Mouse (Mus musculus) embryonic facial prominence, embryonic 11.5 days (tissue): ENCODE results near the gene Cacna1c. TPM values are rescaled to one million over a fixed set of nuclear protein-coding genes. Genes with fewer than 3 reads are reported as not detected.
A peak's percentile ranks its signal among the peaks of the same experiment; 100 is the strongest.

Experiments
- ATAC-seq: fragments of 200-750 bp; cut with Nextera tagmentation; replicated peaks from 2 replicates; pipeline ENCODE4 v1.8.0; 2017; ENCODE audit warnings: low read depth; ENCODE audit not compliant: insufficient number of reproducible peaks, low FRiP score, low TSS enrichment
- DNase-seq: peaks from one replicate; pipeline ENCODE4 v3.0.0-alpha.2; 2015; ENCODE audit warnings: low spot score
- H3K27ac ChIP-seq: fragments of 300-500 bp; sonication (generic); replicated peaks from 2 replicates; pipeline ENCODE4 v1.5.1; 2014; ENCODE audit warnings: mild to moderate bottlenecking, low read depth, low read length, control low read depth
- H3K27me3 ChIP-seq: fragments of 300-500 bp; sonication (generic); 2 replicates; pipeline ENCODE4 v1.6.1; 2014; ENCODE audit warnings: mild to moderate bottlenecking, low read length, moderate library complexity, mixed read lengths; ENCODE audit not compliant: control insufficient read depth, insufficient read depth
- H3K36me3 ChIP-seq: fragments of 300-500 bp; sonication (generic); replicated peaks from 2 replicates; pipeline ENCODE4 v1.6.1; 2014; ENCODE audit warnings: low read depth, mild to moderate bottlenecking, low read length, moderate library complexity, mixed read lengths; ENCODE audit not compliant: control insufficient read depth, insufficient read depth
- H3K4me1 ChIP-seq: fragments of 300-500 bp; sonication (generic); 2 replicates; pipeline ENCODE4 v1.6.1; 2014; ENCODE audit warnings: low read length, mixed read lengths; ENCODE audit not compliant: control insufficient read depth, insufficient read depth
- H3K4me2 ChIP-seq: fragments of 300-500 bp; sonication (generic); 2 replicates; pipeline ENCODE4 v1.6.1; 2014; ENCODE audit warnings: low read depth, mild to moderate bottlenecking, control low read depth, low read length, moderate library complexity
- H3K4me3 ChIP-seq: fragments of 300-500 bp; sonication (generic); 2 replicates; pipeline ENCODE4 v1.5.1; 2014; ENCODE audit warnings: low read depth, low read length, control low read depth
- H3K9ac ChIP-seq: fragments of 300-500 bp; sonication (generic); replicated peaks from 2 replicates; pipeline ENCODE4 v1.6.1; 2014; ENCODE audit warnings: mild to moderate bottlenecking, control low read depth, low read length
- H3K9me3 ChIP-seq: fragments of 300-500 bp; sonication (generic); replicated peaks from 2 replicates; pipeline ENCODE4 v1.6.1; 2016; ENCODE audit warnings: mild to moderate bottlenecking, low read length, inconsistent platforms, mixed read lengths; ENCODE audit not compliant: control insufficient read depth
- WGBS: fragments of 180-500 bp; shearing (Covaris S2); extraction: QIAGEN DNeasy Blood & Tissue Kit; methylation state at CpG from one replicate; pipeline ENCODE4 v1.1.7; 2014; 5-methylcytosine and 5-hydroxymethylcytosine counted together
- polyA plus RNA-seq: library from polyadenylated mRNA; unstranded; fragments of >200 nt; fragmentation: Nextera tagmentation; extraction: Ambion mirVana; gene quantifications from 2 replicates; pipeline ENCODE4 v1.2.1, GENCODE M21; 2014

Cacna1c gene
- polyA plus RNA-seq, 1 experiment from 2014 or later = 4.3 TPM

- no peak overlapping the region for H3K9ac ChIP-seq
- no peaks in the 10 kb centered on the region for H3K27me3 ChIP-seq
- no peak overlapping the region for H3K4me2 ChIP-seq
- no peak overlapping the region for H3K27ac ChIP-seq
- H3K9me3 ChIP-seq = no peaks in the 10 kb centered on the region
- ATAC-seq (no peak), DNase-seq (no peak)
- H3K4me3 ChIP-seq = no peak overlapping the region
- no peaks in the 10 kb centered on the region for H3K36me3 ChIP-seq
- no peaks in the 10 kb centered on the region for H3K4me1 ChIP-seq
- 73% methylated on average over 7 of the region's 7 CpGs for WGBS
These were observed 187.5 kb downstream of the Cacna1c start for GRCm38 (mm10) chr6:119008638-119009166.

- no peak overlapping the region for H3K9ac ChIP-seq
- no peaks in the 10 kb centered on the region for H3K9me3 ChIP-seq
- DNase-seq (no peak), ATAC-seq (no peak)
- 89% methylated on average over 5 of the region's 5 CpGs for WGBS
- no peaks in the 10 kb centered on the region for H3K4me1 ChIP-seq
- no peak overlapping the region for H3K4me2 ChIP-seq
- no peaks in the 10 kb centered on the region for H3K36me3 ChIP-seq
- H3K27me3 ChIP-seq = no peaks in the 10 kb centered on the region
- no peak overlapping the region for H3K27ac ChIP-seq
- H3K4me3 ChIP-seq = no peak overlapping the region
These were observed 191.6 kb downstream of the Cacna1c start for GRCm38 (mm10) chr6:119004596-119004995.

- H3K27me3 ChIP-seq = no peaks in the 10 kb centered on the region
- H3K4me1 ChIP-seq = no peaks in the 10 kb centered on the region
- H3K9ac ChIP-seq = no peak overlapping the region
- no peaks in the 10 kb centered on the region for H3K9me3 ChIP-seq
- H3K4me2 ChIP-seq = no peak overlapping the region
- no peaks in the 10 kb centered on the region for H3K36me3 ChIP-seq
- WGBS = 24% methylated on average over 2 of the region's 2 CpGs
- DNase-seq = peak; percentile 47
- ATAC-seq = no peak
- no peak overlapping the region for H3K27ac ChIP-seq
- H3K4me3 ChIP-seq = no peak overlapping the region
These were observed 194.8 kb downstream of the Cacna1c start for GRCm38 (mm10) chr6:119001442-119001841.

GRCm38 (mm10) chr6:119000255-119000654, 196.0 kb downstream of the Cacna1c start:
- Histone ChIP-seq H3K4me3 (no peak overlapping the region), H3K27me3 (no peaks in the 10 kb centered on the region), H3K9me3 (no peaks in the 10 kb centered on the region), H3K4me1 (no peaks in the 10 kb centered on the region), H3K9ac (no peak overlapping the region), H3K4me2 (no peak overlapping the region), H3K36me3 (no peaks in the 10 kb centered on the region), H3K27ac (no peak overlapping the region)
- 77% methylated on average over 3 of the region's 3 CpGs for WGBS
- ATAC-seq = no peak
- DNase-seq = no peak

- H3K9me3 ChIP-seq = no peaks in the 10 kb centered on the region
- DNase-seq = no peak
- H3K9ac ChIP-seq = no peak overlapping the region
- H3K27me3 ChIP-seq = no peaks in the 10 kb centered on the region
- no peak overlapping the region for H3K4me3 ChIP-seq
- no peak overlapping the region for H3K27ac ChIP-seq
- no peaks in the 10 kb centered on the region for H3K4me1 ChIP-seq
- no peaks in the 10 kb centered on the region for H3K36me3 ChIP-seq
- no peak for ATAC-seq
- no peak overlapping the region for H3K4me2 ChIP-seq
- 85% methylated on average over 2 of the region's 2 CpGs for WGBS
These were observed 196.8 kb downstream of the Cacna1c start for GRCm38 (mm10) chr6:118999329-118999875.

GRCm38 (mm10) chr6:118997397-118997796, 198.8 kb downstream of the Cacna1c start:
- no peak for ATAC-seq
- 92% methylated on average over 4 of the region's 4 CpGs for WGBS

GRCm38 (mm10) chr6:118994272-118995061, 201.8 kb downstream of the Cacna1c start:
- Histone ChIP-seq H3K4me3 (no peak overlapping the region), H3K4me1 (no peaks in the 10 kb centered on the region), H3K4me2 (no peak overlapping the region), H3K27me3 (no peaks in the 10 kb centered on the region), H3K9me3 (no peaks in the 10 kb centered on the region; the same call in 1 of the 2 replicates), H3K9ac (no peak overlapping the region), H3K36me3 (no peaks in the 10 kb centered on the region), H3K27ac (no peak overlapping the region)
- ATAC-seq (no peak), DNase-seq (no peak)
- WGBS = 87% methylated on average over 9 of the region's 9 CpGs

More at GRCm38 (mm10) chr6:118997397-118997796, 198.8 kb downstream of the Cacna1c start:
- Histone ChIP-seq H3K4me3 (no peak overlapping the region), H3K27me3 (no peaks in the 10 kb centered on the region), H3K9me3 (no peaks in the 10 kb centered on the region; the same call in 1 of the 2 replicates), H3K36me3 (no peaks in the 10 kb centered on the region), H3K4me1 (no peaks in the 10 kb centered on the region), H3K27ac (no peak overlapping the region), H3K9ac (no peak overlapping the region), H3K4me2 (no peak overlapping the region)
- no peak for DNase-seq

GRCm38 (mm10) chr6:118992391-118992790, 203.8 kb downstream of the Cacna1c start:
- ATAC-seq (no peak), DNase-seq (no peak)
- Histone ChIP-seq H3K9me3 (no peaks in the 10 kb centered on the region; the same call in 1 of the 2 replicates), H3K36me3 (no peaks in the 10 kb centered on the region), H3K27me3 (no peaks in the 10 kb centered on the region), H3K4me3 (no peak overlapping the region), H3K27ac (no peak overlapping the region), H3K9ac (no peak overlapping the region), H3K4me2 (no peak overlapping the region), H3K4me1 (no peaks in the 10 kb centered on the region)
- WGBS = 74% methylated on average over 6 of the region's 6 CpGs
